Mouse (Mus musculus) forebrain, embryonic 10.5 days (tissue): Measurements from ENCODE around the gene Zfp526. TPM values are rescaled to one million over a fixed set of nuclear protein-coding genes. Genes with fewer than 3 reads are reported as not detected.
"Not testable (repeated sequence)": the region's sequence is repeated elsewhere in the genome, so short reads cannot be mapped to it uniquely, and the experiment has no call there.

Experiments
- DNase-seq: peaks from one replicate; pipeline ENCODE4 v3.0.0-alpha.2; 2017; ENCODE audit warnings: low spot score; ENCODE audit errors: extremely low spot score
- H3K27ac ChIP-seq: fragments of 300-500 bp; sonication (generic); 2 replicates; pipeline ENCODE4 v1.5.1; 2016; ENCODE audit warnings: mild to moderate bottlenecking
- H3K27me3 ChIP-seq: fragments of 300-500 bp; sonication (generic); 2 replicates; pipeline ENCODE4 v1.6.1; 2016; ENCODE audit warnings: mild to moderate bottlenecking; ENCODE audit not compliant: poor library complexity, severe bottlenecking
- H3K36me3 ChIP-seq: fragments of 300-500 bp; sonication (generic); replicated peaks from 2 replicates; pipeline ENCODE4 v1.6.1; 2016; ENCODE audit warnings: mild to moderate bottlenecking, moderate library complexity
- H3K4me1 ChIP-seq: fragments of 300-500 bp; sonication (generic); 2 replicates; pipeline ENCODE4 v1.6.1; 2016
- H3K4me3 ChIP-seq: fragments of 300-500 bp; sonication (generic); 2 replicates; pipeline ENCODE4 v1.5.1; 2016; ENCODE audit warnings: mild to moderate bottlenecking, moderate library complexity
- H3K9me3 ChIP-seq: fragments of 300-500 bp; sonication (generic); 2 replicates; pipeline ENCODE4 v1.6.1; 2016; ENCODE audit warnings: mild to moderate bottlenecking, moderate library complexity
- WGBS: fragments of 180-500 bp; shearing (Covaris S2); methylation state at CpG from one replicate; pipeline ENCODE4 v1.1.7; 2016; 5-methylcytosine and 5-hydroxymethylcytosine counted together
- polyA plus RNA-seq: library from polyadenylated mRNA; unstranded; fragments of >200 nt; fragmentation: Nextera tagmentation; extraction: Ambion mirVana; gene quantifications from 2 replicates; pipeline ENCODE4 v1.2.1, GENCODE M21; 2016

Zfp526 gene
- polyA plus RNA-seq, 1 experiment from 2014 or later, result 2.6 TPM

DNA sequence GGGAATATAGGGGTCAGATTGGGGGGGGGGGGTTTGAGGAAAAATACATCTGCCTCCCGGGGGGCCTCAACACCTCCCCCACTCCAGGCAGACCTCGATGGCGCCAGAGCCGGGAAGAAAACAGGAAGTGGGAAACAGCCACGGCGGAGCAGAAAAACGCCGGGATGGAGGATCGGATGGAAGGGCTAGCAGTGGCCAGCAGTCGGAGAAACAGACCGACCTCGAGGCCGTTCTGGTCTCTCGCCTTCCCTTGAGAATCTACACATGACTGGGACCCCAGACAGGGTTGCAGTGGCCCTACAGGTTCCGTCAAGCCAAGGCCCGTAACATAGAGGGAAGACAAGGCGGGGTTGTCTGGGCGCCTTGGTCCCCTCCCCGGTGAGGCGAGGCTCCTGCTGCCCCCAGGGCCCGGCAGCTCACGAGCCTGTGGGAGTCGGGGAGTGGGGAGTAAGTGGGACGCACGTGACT, 27.7 kb downstream of the Zfp526 start:
- Histone ChIP-seq H3K4me1 (peaks cover 62% of the 10 kb centered on the region), H3K27me3 (no peaks in the 10 kb centered on the region), H3K4me3 (peak overlapping the region; percentile 98), H3K36me3 (peaks cover 38% of the 10 kb centered on the region), H3K9me3 (no peaks in the 10 kb centered on the region), H3K27ac (peak overlapping the region; percentile 98)
- DNase-seq, result no peak
- WGBS, result under 1% methylated on average over 25 of the region's 25 CpGs

DNA sequence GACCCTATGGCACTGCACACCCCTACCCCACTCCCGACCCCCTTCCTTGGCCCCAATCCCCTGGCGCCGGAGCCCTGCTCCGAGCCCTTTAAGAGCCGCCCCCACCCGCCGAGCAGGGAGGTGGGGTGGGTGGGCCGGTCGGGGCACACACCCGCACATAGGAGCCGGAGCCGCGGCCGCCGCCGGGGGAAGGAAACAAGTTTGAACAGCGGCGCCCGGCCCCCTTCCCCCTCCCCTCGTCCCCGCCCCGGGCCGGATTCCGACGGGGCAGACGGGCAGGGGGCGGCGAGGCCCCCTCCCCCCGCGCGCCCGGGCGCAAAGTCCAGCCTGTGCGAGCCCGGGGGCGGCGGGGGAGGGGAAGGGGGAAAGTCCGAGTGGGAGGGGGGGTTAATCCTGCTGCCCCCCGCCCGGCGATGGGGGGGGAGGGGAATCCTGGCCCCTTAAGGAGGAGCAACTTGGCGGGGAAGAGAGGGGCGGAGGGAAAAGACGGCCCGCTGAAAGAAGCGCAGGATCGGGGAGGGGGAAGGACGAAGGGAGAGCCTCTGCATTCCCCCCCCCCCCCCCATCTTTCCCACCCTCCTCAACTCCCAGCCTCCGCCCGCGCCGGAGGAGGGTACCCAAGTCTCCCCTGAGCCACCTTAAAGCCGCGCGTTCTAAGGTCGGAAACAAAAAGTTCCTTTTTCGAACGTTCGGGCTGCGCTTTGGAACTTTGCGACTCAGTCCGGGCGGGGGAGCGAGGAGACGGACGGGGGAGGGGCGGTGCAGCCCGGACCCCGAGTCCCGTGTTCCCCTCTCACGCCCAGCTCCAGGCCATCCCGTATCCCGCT, 28.3 kb downstream of the Zfp526 start:
- DNase-seq, result peak; percentile 82
- Histone ChIP-seq H3K4me1 (peaks cover 61% of the 10 kb centered on the region), H3K27ac (peak overlapping the region; percentile 98), H3K4me3 (peak overlapping the region; percentile 98), H3K9me3 (no peaks in the 10 kb centered on the region), H3K27me3 (no peaks in the 10 kb centered on the region), H3K36me3 (peaks cover 31% of the 10 kb centered on the region)
- under 1% methylated on average over 62 of the region's 73 CpGs for WGBS

DNA sequence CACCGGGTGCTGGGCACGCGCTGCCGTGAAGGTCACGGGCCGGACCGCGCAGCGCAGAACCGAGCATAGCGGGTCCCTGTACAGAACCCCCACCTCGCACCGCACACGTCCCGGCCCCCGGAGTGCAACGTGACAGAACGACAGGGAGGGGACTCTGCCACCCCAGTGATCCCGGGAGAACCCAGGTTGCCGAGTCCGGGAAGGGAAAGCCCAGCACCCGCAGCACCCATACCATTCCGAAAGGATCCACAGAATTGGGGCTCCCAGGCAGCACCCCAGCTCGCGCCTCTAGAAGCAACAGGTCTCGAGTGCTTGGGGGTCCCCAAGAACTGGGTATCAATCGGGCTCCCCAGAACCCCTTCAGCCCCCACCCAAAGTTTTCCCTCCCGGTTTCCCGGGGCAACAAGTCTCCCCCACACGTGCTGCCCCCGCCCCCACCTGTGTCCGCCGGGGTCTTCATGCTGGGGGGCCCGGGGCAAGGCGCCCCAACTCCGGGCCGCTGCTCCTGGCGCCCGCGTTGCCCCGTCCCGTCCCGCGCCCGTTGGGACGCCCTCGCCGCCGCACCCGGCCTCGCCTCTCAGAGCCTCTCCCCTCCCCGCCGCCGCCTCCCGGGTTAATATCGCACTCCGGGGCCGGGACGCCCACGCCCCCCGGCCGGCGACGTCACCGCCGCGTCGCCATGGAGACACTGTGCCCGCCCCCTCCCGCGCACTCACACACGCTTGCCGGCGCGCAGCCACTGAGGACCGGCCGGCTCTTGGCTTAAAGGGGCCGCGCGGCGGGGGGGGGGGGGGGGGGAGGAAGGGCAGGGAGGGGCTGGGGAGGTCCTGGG, 29.1 kb downstream of the Zfp526 start, which contains the start of gene Erf:
TSS of gene Erf (minus strand) at position 621 of the 832 bp plus-strand sequence.
- Histone ChIP-seq H3K9me3 (no peaks in the 10 kb centered on the region), H3K4me1 (peaks cover 54% of the 10 kb centered on the region), H3K36me3 (peaks cover 23% of the 10 kb centered on the region)

DNA sequence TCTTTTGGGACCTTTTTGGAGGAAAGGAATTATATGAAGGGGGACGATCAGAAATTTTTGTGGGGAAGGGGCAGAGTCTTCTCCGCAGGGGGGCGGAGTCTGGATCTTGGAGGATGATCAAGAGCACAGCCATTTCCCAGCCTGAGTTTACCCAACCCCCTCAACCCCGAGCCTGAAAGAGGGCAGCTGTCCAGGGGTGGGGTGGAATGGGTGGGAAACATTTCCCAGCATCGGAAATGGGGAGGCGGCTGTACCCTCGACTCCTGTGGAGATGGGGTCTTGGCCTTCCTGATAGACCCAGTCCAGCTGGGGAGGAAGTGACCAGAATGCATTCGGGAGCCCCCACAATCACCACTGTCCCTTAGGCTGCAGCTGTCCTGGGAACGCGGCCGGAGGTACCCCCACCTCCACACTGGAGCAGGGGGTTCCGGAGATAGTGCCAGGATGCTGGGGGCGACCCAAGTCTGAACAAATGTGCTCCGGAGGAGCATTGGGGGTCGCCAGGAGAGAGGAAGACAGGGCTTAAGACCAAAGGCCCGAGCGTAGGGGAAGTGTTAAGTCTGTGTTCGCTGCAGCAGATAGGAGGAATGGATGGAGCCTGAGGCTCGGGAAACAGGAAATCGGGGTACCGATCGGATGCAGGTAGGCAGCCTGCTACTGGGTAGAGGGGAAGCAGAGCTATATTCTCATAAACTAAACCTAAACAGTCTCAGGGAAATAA, 30.0 kb downstream of the Zfp526 start:
- Histone ChIP-seq H3K4me3 (peak overlapping the region; percentile 98), H3K36me3 (peaks cover 14% of the 10 kb centered on the region), H3K9me3 (no peaks in the 10 kb centered on the region), H3K4me1 (peaks cover 48% of the 10 kb centered on the region), H3K27me3 (no peaks in the 10 kb centered on the region), H3K27ac (peak overlapping the region; percentile 98)
- WGBS, result 2% methylated on average over 22 of the region's 22 CpGs
- peak; percentile 41 for DNase-seq

More for the DNA sequence above, 29.1 kb downstream of the Zfp526 start, which contains the start of gene Erf:
- Histone ChIP-seq H3K27me3 (no peaks in the 10 kb centered on the region), H3K4me3 (peak within 1 kb of the TSS; percentile 98), H3K27ac (peak within 1 kb of the TSS; percentile 98)
- WGBS, result under 1% methylated on average over 65 of the region's 81 CpGs
- DNase-seq, result peak; percentile 95

- H3K4me3 ChIP-seq, result peak overlapping the region; percentile 98
- peaks cover 8% of the 10 kb centered on the region for H3K36me3 ChIP-seq
- peak overlapping the region; percentile 98 for H3K27ac ChIP-seq
- WGBS, result 18% methylated on average over 8 of the region's 8 CpGs
- no peaks in the 10 kb centered on the region for H3K9me3 ChIP-seq
- no peaks in the 10 kb centered on the region for H3K27me3 ChIP-seq
- H3K4me1 ChIP-seq, result peaks cover 43% of the 10 kb centered on the region
- no peak for DNase-seq
These were observed 30.6 kb downstream of the Zfp526 start for GRCm38 (mm10) chr7:25251822-25252221.

- Histone ChIP-seq H3K36me3 (no peaks in the 10 kb centered on the region), H3K9me3 (no peaks in the 10 kb centered on the region; the same call in 1 of the 2 replicates), H3K4me3 (no peak overlapping the region), H3K27ac (no peak overlapping the region), H3K27me3 (peaks cover 6% of the 10 kb centered on the region; the same call in 1 of the 2 replicates), H3K4me1 (peaks cover 21% of the 10 kb centered on the region)
- DNase-seq, result no peak
- WGBS, result 75% methylated on average over 1 of the region's 1 CpGs
These were observed 40.7 kb downstream of the Zfp526 start for GRCm38 (mm10) chr7:25261896-25262295.

DNA sequence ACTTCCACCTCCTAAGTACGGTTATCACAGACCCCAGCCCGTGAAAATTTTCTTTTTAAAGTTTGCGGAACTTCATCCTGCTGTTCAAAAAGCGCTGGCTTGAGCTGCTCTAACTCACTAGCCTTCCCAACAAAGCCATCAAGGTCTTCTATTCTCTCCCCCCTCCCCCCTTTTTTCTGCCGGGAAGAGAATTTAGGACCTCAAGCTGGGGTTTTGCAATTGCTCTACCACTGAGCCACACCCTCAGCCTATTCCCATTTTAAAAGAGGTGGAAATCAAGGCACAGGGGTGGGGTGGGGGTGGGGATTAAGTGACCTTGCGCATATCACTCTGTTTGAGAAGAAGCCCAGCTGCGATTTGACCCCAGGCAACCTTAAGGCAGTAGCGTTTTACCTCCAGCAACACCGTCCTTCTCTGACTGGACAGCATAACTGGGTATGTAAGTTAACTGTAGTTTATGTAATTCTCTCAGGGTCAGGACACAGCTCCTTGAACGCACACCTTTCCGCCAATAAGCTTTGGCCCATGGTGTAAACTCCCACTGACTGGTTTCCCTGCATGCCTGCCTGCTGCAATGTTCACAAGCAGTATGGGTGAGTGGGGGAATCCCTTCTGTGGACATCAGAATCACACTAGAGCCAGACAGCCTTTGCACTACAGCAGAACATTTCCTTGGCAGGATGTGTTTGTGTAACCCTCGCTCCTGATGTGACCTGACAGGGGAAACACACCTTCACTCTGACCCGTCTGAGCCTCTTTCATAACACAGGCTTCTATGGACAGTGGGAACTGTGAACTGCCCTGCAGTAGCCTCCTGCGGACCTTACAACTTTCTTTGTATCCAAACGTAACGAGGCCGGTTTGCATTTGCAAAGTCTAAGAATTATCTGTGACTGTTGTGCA, 43.0 kb downstream of the Zfp526 start:
- WGBS, result 23% methylated on average over 17 of the region's 17 CpGs
- DNase-seq, result no peak
- Histone ChIP-seq H3K4me3 (peak overlapping the region; percentile 16; the same call in 1 of the 2 replicates), H3K4me1 (peaks cover 33% of the 10 kb centered on the region), H3K9me3 (no peaks in the 10 kb centered on the region; the same call in 1 of the 2 replicates), H3K36me3 (no peaks in the 10 kb centered on the region), H3K27ac (peak overlapping the region; percentile 22; the same call in 1 of the 2 replicates), H3K27me3 (peaks cover 6% of the 10 kb centered on the region; the same call in 1 of the 2 replicates)

GRCm38 (mm10) chr7:25265743-25266142, 44.5 kb downstream of the Zfp526 start:
- 92% methylated on average over 5 of the region's 5 CpGs for WGBS

GRCm38 (mm10) chr7:25266180-25266962, 45.1 kb downstream of the Zfp526 start:
- no peaks in the 10 kb centered on the region for H3K9me3 ChIP-seq
- peaks cover 45% of the 10 kb centered on the region for H3K4me1 ChIP-seq
- DNase-seq, result no peak
- WGBS, result 91% methylated on average over 8 of the region's 8 CpGs
- peak overlapping the region; percentile 95 for H3K27ac ChIP-seq
- H3K27me3 ChIP-seq, result peaks cover 6% of the 10 kb centered on the region; the same call in 1 of the 2 replicates
- H3K4me3 ChIP-seq, result peak overlapping the region; percentile 86; the same call in 1 of the 2 replicates
- peaks cover 7% of the 10 kb centered on the region for H3K36me3 ChIP-seq

More at GRCm38 (mm10) chr7:25265743-25266142, 44.5 kb downstream of the Zfp526 start:
- not testable (repeated sequence) for DNase-seq, H3K9me3 ChIP-seq, H3K36me3 ChIP-seq, H3K27me3 ChIP-seq, H3K27ac ChIP-seq, H3K4me3 ChIP-seq
- H3K4me1 ChIP-seq, result peaks cover 44% of the 10 kb centered on the region

GRCm38 (mm10) chr7:25267301-25267750, 46.1 kb downstream of the Zfp526 start, which contains the start of gene Cic:
Gene Cic (plus strand): TSS chr7:25267704.
- peak; percentile 99 for DNase-seq
- under 1% methylated on average over 29 of the region's 29 CpGs for WGBS
- peaks cover 6% of the 10 kb centered on the region; the same call in 1 of the 2 replicates for H3K27me3 ChIP-seq
- peak within 1 kb of the TSS; percentile 95 for H3K27ac ChIP-seq
- H3K4me3 ChIP-seq, result peak within 1 kb of the TSS; percentile 86
- peaks cover 17% of the 10 kb centered on the region for H3K36me3 ChIP-seq
- no peaks in the 10 kb centered on the region for H3K9me3 ChIP-seq
- peaks cover 45% of the 10 kb centered on the region for H3K4me1 ChIP-seq
